Mouse (Mus musculus): ENCODE measurements around the gene Cyld.

- TF ChIP-seq CTCF (IDR thresholded peaks at IDR 0.05; ENCODE audit: borderline replicate concordance, insufficient read depth, low read length) (no peak), POLR2A (IDR thresholded peaks at IDR 0.05; ENCODE audit: low read depth, low read length) (no peak)
Observed at GRCm38 (mm10) chr8:88673859-88674258, 23.0 kb upstream of the Cyld start.

All from embryonic fibroblast, embryonic 13.5 days (primary cell).